Mouse (Mus musculus): Measurements from ENCODE around the gene Rorb.

DNA sequence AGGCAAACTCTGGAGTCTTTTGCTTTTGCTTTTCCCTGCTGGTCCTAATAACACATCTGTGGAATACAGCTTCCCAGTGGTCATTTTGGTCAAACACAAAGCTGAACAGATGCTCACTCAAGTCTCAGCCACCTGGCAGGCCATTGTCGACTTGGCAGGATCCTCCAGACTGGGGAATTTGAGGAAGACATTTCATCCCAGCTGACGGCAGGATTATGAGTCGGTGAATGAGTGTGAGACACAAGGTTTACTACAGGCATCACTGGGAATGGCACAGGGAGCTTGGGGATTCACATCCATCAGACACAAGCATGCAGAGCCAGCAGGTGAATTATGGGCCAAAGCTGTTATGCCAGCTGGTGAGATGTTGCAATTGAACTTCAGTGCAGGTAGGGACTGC, 201.4 kb downstream of the Rorb start:
- no peak for TF ChIP-seq POLR2A (IDR thresholded peaks at IDR 0.05; ENCODE audit: borderline replicate concordance, control insufficient read depth, low read depth, low read length)
- TF ChIP-seq CTCF (IDR thresholded peaks at IDR 0.05; ENCODE audit: control insufficient read depth, insufficient read depth, low read length), result no peak

Data from bone marrow, adult 2 months (tissue).